Mouse (Mus musculus) CH12.LX (cell line): ENCODE results near the gene Klhl21. TPM values are rescaled to one million over a fixed set of nuclear protein-coding genes. Genes with fewer than 3 reads are reported as not detected.

Experiments used
- DNase-seq: peaks from one replicate; pipeline ENCODE4 v3.0.0-alpha.2; 2013; ENCODE audit errors: extremely low read depth
- H3K27ac ChIP-seq: 2 replicates; pipeline ENCODE4 v1.5.1; 2012; ENCODE audit warnings: low read depth, mild to moderate bottlenecking, control low read depth, moderate library complexity; ENCODE audit not compliant: insufficient read depth
- H3K27me3 ChIP-seq: replicated peaks from 2 replicates; pipeline ENCODE3; 2012; ENCODE audit warnings: inconsistent platforms
- H3K36me3 ChIP-seq, 2 experiments: replicated peaks in 1 of 2; 2 replicates each; pipeline versions ENCODE3 to v1.6.1; 2012; ENCODE audit warnings: inconsistent platforms in 1 of 2, low read length in 1 of 2, mild to moderate bottlenecking in 1 of 2, mixed read lengths in 1 of 2, moderate library complexity in 1 of 2; ENCODE audit not compliant: control insufficient read depth in 1 of 2, insufficient read depth in 1 of 2
- H3K4me1 ChIP-seq, 2 experiments: 2 replicates each; pipeline ENCODE4 v1.6.1; 2012; ENCODE audit warnings: inconsistent platforms in 1 of 2, moderate library complexity in 1 of 2; ENCODE audit not compliant: insufficient read depth in 2 of 2, control insufficient read depth in 1 of 2
- H3K4me2 ChIP-seq: 2 replicates; pipeline ENCODE4 v1.6.1; 2012; ENCODE audit warnings: low read depth, mild to moderate bottlenecking, control low read depth; ENCODE audit not compliant: poor library complexity, insufficient read depth, severe bottlenecking
- H3K4me3 ChIP-seq, 3 experiments: fragments of 150-350 bp in 1 of 3; sonication (generic) in 1 of 3; replicated peaks in 1 of 3; 2 replicates each; pipeline versions ENCODE3 to v1.5.1; 2011 to 2012; ENCODE audit warnings: low read depth in 2 of 3, low read length in 2 of 3, mild to moderate bottlenecking in 2 of 3, moderate library complexity in 2 of 3, control low read depth in 1 of 3, improper control_type of control experiment in 1 of 3, inconsistent platforms in 1 of 3, mixed read lengths in 1 of 3; ENCODE audit not compliant: poor library complexity in 1 of 3
- H3K79me2 ChIP-seq: replicated peaks from 2 replicates; pipeline ENCODE4 v1.6.1; 2012; ENCODE audit warnings: mild to moderate bottlenecking, moderate library complexity; ENCODE audit not compliant: control insufficient read depth, poor library complexity, insufficient read depth, severe bottlenecking; ENCODE audit errors: extremely low read depth
- H3K9ac ChIP-seq: 2 replicates; pipeline ENCODE4 v1.6.1; 2012; ENCODE audit warnings: low read depth, mild to moderate bottlenecking, control low read depth, moderate library complexity; ENCODE audit not compliant: insufficient read depth
- H3K9me3 ChIP-seq: replicated peaks from 2 replicates; pipeline ENCODE3; 2012; ENCODE audit warnings: low read length, inconsistent platforms, mixed read lengths
- CHD2 ChIP-seq: IDR thresholded peaks from 2 replicates; pipeline ENCODE4 v1.6.1; 2011; ENCODE audit warnings: low read length, improper control_type of control experiment
- CTCF ChIP-seq, 2 experiments: IDR thresholded peaks in 1 of 2; conservative IDR thresholded peaks in 1 of 2; 2 replicates each; pipeline ENCODE4 v1.5.1; 2011 to 2012; ENCODE audit warnings: low read depth in 2 of 2, low read length in 2 of 2, improper control_type of control experiment in 1 of 2, inconsistent platforms in 1 of 2, mild to moderate bottlenecking in 1 of 2, moderate library complexity in 1 of 2
- E2F4 ChIP-seq: IDR thresholded peaks from 2 replicates; pipeline ENCODE4 v1.6.1; 2011; ENCODE audit warnings: low read depth, low read length, improper control_type of control experiment; ENCODE audit not compliant: insufficient replicate concordance
- ELF1 ChIP-seq: IDR thresholded peaks from 2 replicates; pipeline ENCODE4 v1.6.1; 2014; ENCODE audit warnings: low read depth, mild to moderate bottlenecking, inconsistent platforms, low read length, improper control_type of control experiment
- HCFC1 ChIP-seq: IDR thresholded peaks from 2 replicates; pipeline ENCODE4 v1.6.1; 2012; ENCODE audit warnings: low read depth, mild to moderate bottlenecking, inconsistent platforms, low read length, improper control_type of control experiment
- IRF4 ChIP-seq: IDR thresholded peaks from 2 replicates; pipeline ENCODE4 v1.6.1; 2014; ENCODE audit warnings: low read depth, mild to moderate bottlenecking, inconsistent platforms, low read length, improper control_type of control experiment
- KAT2A ChIP-seq: IDR thresholded peaks from 2 replicates; pipeline ENCODE4 v1.6.1; 2012; ENCODE audit warnings: low read length, improper control_type of control experiment, inconsistent platforms; ENCODE audit not compliant: insufficient replicate concordance
- MAFK ChIP-seq: IDR thresholded peaks from 2 replicates; pipeline ENCODE4 v1.6.1; 2011; ENCODE audit warnings: low read length, improper control_type of control experiment; ENCODE audit not compliant: insufficient replicate concordance
- MEF2A ChIP-seq: IDR thresholded peaks from 2 replicates; pipeline ENCODE4 v1.6.1; 2014; ENCODE audit warnings: low read depth, mild to moderate bottlenecking, inconsistent platforms, low read length, improper control_type of control experiment, borderline replicate concordance
- MXI1 ChIP-seq: IDR thresholded peaks from 2 replicates; pipeline ENCODE4 v1.6.1; 2011; ENCODE audit warnings: mild to moderate bottlenecking, low read depth, low read length, improper control_type of control experiment
- NELFE ChIP-seq: IDR thresholded peaks from 2 replicates; pipeline ENCODE4 v1.6.1; 2011; ENCODE audit warnings: low read depth, low read length, improper control_type of control experiment
- NRF1 ChIP-seq: IDR thresholded peaks from 2 replicates; pipeline ENCODE4 v1.6.1; 2014; ENCODE audit warnings: low read depth, mild to moderate bottlenecking, inconsistent platforms, low read length, improper control_type of control experiment, moderate library complexity
- PAX5 ChIP-seq: IDR thresholded peaks from 2 replicates; pipeline ENCODE4 v1.6.1; 2012; ENCODE audit warnings: low read length, inconsistent platforms, mixed read lengths
- POLR2A ChIP-seq: IDR thresholded peaks from 2 replicates; pipeline ENCODE4 v1.6.1; 2011; ENCODE audit warnings: low read depth, mild to moderate bottlenecking, improper control_type of control experiment, low read length
- POLR2AphosphoS2 ChIP-seq: IDR thresholded peaks from 2 replicates; pipeline ENCODE4 v1.6.1; 2011; ENCODE audit warnings: low read depth, low read length, improper control_type of control experiment
- SIN3A ChIP-seq: IDR thresholded peaks from 2 replicates; pipeline ENCODE4 v1.6.1; 2012; ENCODE audit warnings: low read length, improper control_type of control experiment, inconsistent platforms
- TBP ChIP-seq: conservative IDR thresholded peaks from 2 replicates; pipeline ENCODE4 v1.6.1; 2011; ENCODE audit warnings: low read depth, low read length, improper control_type of control experiment
- TCF12 ChIP-seq: IDR thresholded peaks from 2 replicates; pipeline ENCODE4 v1.6.1; 2014; ENCODE audit warnings: low read depth, mild to moderate bottlenecking, inconsistent platforms, low read length, improper control_type of control experiment
- UBTF ChIP-seq: IDR thresholded peaks from 2 replicates; pipeline ENCODE4 v1.6.1; 2012; ENCODE audit warnings: low read depth, mild to moderate bottlenecking, inconsistent platforms, low read length, improper control_type of control experiment, moderate library complexity
- ZKSCAN1 ChIP-seq: IDR thresholded peaks from 2 replicates; pipeline ENCODE4 v1.6.1; 2012; ENCODE audit warnings: low read depth, inconsistent platforms, low read length, improper control_type of control experiment, borderline replicate concordance
- ZMIZ1 ChIP-seq: IDR thresholded peaks from 2 replicates; pipeline ENCODE4 v1.6.1; 2012; ENCODE audit warnings: low read depth, mild to moderate bottlenecking, inconsistent platforms, low read length, improper control_type of control experiment
- dilution Hi-C: fragments of 300-500 bp; cut with MboI; formaldehyde crosslinking; loops from 2 replicates; pipeline ENCODE4 v1.14.3; 2020; ENCODE audit warnings: low sequenced_read_pairs; ENCODE audit not compliant: extremely low pct_unique_long_range_greater_than_20kb, extremely low pct_ligation_motif_present
- in situ Hi-C: fragments of 300-500 bp; cut with MboI; formaldehyde crosslinking; loops from 3 replicates; pipeline ENCODE4 v1.14.3; 2019; ENCODE audit warnings: low sequenced_read_pairs, low pct_ligation_motif_present, low pct_unique_long_range_greater_than_20kb, mixed read lengths
- polyA plus RNA-seq: library from polyadenylated mRNA; unstranded; fragments of >175 nt; gene quantifications from 2 replicates; pipeline ENCODE4 v1.2.1, GENCODE M21; 2012; ENCODE audit warnings: low read depth; ENCODE audit not compliant: insufficient read length
- total RNA-seq, 2 experiments: library from RNA; depleted of rRNA; stranded (reverse); fragments of 300-350 nt in 1 of 2; fragments of >200 nt in 1 of 2; gene quantifications; 2 replicates each; pipeline ENCODE4 v1.2.3; 2012 to 2014

Gene Klhl21
- total and polyA plus RNA-seq, 3 experiments: 4.4 to 9.4 (median 7.1) TPM

- peaks cover 21% of the 10 kb centered on the region for H3K79me2 ChIP-seq
- in situ Hi-C loops: no loop called here
- H3K9me3 ChIP-seq: no peaks in the 10 kb centered on the region
- peaks cover 20 to 36% of the 10 kb centered on the region in 2 experiments for H3K4me1 ChIP-seq
- TF ChIP-seq POLR2AphosphoS2 (no peak), CTCF (conservative IDR thresholded peaks at IDR 0.05 in 1 of 2, IDR thresholded peaks at IDR 0.05 in 1 of 2; ENCODE audit: low read depth in 2 of 2, low read length in 2 of 2) (no peak), IRF4 (0 out of 2 replicates have a peak, but pooled peaks have one; percentile 4), MEF2A (no peak), MXI1 (no peak), UBTF (no peak), NRF1 (peak; percentile 73), CHD2 (peak; percentile 21)
- TF ChIP-seq, all 38 proteins: peak for 3
- peak; percentile 23 for DNase-seq
- Histone ChIP-seq H3K27ac (peak overlapping the region; percentile 26; the same call in 1 of the 2 replicates), H3K27me3 (peaks cover 3% of the 10 kb centered on the region), H3K36me3 (peaks cover 24 to 46% of the 10 kb centered on the region in 2 experiments), H3K4me3 (peak overlapping the region; percentile 75 to 87 (median 80)), H3K4me2 (peak overlapping the region; percentile 77), H3K9ac (peak overlapping the region; percentile 65)
- dilution Hi-C loops: no loop called here
These were observed 18.3 kb downstream of the Klhl21 start for GRCm38 (mm10) chr4:152026751-152027508.

GRCm38 (mm10) chr4:152027524-152027923 lies 18.9 kb downstream of the Klhl21 start, which contains the start of gene Zbtb48:
Gene Zbtb48 (minus strand): TSS chr4:152027671.
- peak within 1 kb of the TSS; percentile 77 for H3K4me2 ChIP-seq
- no peaks in the 10 kb centered on the region for H3K9me3 ChIP-seq
- dilution Hi-C loops (no loop called here), in situ Hi-C loops (no loop called here)
- peaks cover 19 to 40% of the 10 kb centered on the region in 2 experiments for H3K36me3 ChIP-seq
- H3K4me1 ChIP-seq: peaks cover 20 to 36% of the 10 kb centered on the region in 2 experiments
- DNase-seq: peak; percentile 97
- H3K27me3 ChIP-seq: peaks cover 3% of the 10 kb centered on the region
- H3K79me2 ChIP-seq: peaks cover 21% of the 10 kb centered on the region
- peak within 1 kb of the TSS; percentile 75 to 87 (median 80) for H3K4me3 ChIP-seq
- H3K27ac ChIP-seq: peak within 1 kb of the TSS; percentile 26; the same call in 1 of the 2 replicates
- peak; percentile 83; the same call in 1 of the 2 replicates for TF ChIP-seq MXI1
- TF ChIP-seq SIN3A: peak; percentile 73
- peak; percentile 94 for TF ChIP-seq POLR2A
- TF ChIP-seq IRF4: no peak
- no peak for TF ChIP-seq PAX5
- no peak; the same call in 1 of the 2 replicates for TF ChIP-seq ELF1
- TF ChIP-seq HCFC1: peak; percentile 80
- TF ChIP-seq TCF12: peak; percentile 79
- 0 out of 2 replicates have a peak, but pooled peaks have one; percentile 31 for TF ChIP-seq TBP
- TF ChIP-seq CTCF (conservative IDR thresholded peaks at IDR 0.05 in 1 of 2, IDR thresholded peaks at IDR 0.05 in 1 of 2; ENCODE audit: low read depth in 2 of 2, low read length in 2 of 2): no peak
- TF ChIP-seq NELFE: peak; percentile 87
- peak; percentile 56; the same call in 1 of the 2 replicates for TF ChIP-seq KAT2A
- TF ChIP-seq ZMIZ1: peak; percentile 72
- TF ChIP-seq MAFK: no peak
- 0 out of 2 replicates have a peak, but pooled peaks have one; percentile 9 for TF ChIP-seq E2F4
- TF ChIP-seq POLR2AphosphoS2: 0 out of 2 replicates have a peak, but pooled peaks have one; percentile 65
- peak; percentile 12; the same call in 1 of the 2 replicates for TF ChIP-seq NRF1
- TF ChIP-seq ZKSCAN1: no peak
- peak within 1 kb of the TSS; percentile 65 for H3K9ac ChIP-seq
